Mouse (Mus musculus) inflammation-experienced regulatory T-cells, adult 6 months (primary cell): ENCODE results near the gene Arhgdia. TPM values are rescaled to one million over a fixed set of nuclear protein-coding genes. Genes with fewer than 3 reads are reported as not detected.
"Not testable (repeated sequence)": the region's sequence is repeated elsewhere in the genome, so short reads cannot be mapped to it uniquely, and the experiment has no call there.

Source experiments
- ATAC-seq: one replicate; pipeline ENCODE4 v1.8.0; 2017
- polyA plus RNA-seq, 3 experiments: library from polyadenylated mRNA; unstranded; fragments of 100-300 nt; shearing (Covaris generic); gene quantifications; one replicate each; pipeline ENCODE4 v1.2.1; 2017

The Arhgdia gene
- polyA plus RNA-seq, 3 experiments from 2014 or later = 624 to 862 (median 685) TPM

- ATAC-seq = no peak
Measured at GRCm38 (mm10) chr11:120578024-120578693, 3.3 kb downstream of the Arhgdia start.

- ATAC-seq = no peak
Measured at GRCm38 (mm10) chr11:120577211-120578023, 4.0 kb downstream of the Arhgdia start.

GRCm38 (mm10) chr11:120576365-120576981, 5.0 kb downstream of the Arhgdia start:
- no peak for ATAC-seq

GRCm38 (mm10) chr11:120575940-120576339, 5.5 kb downstream of the Arhgdia start:
- no peak for ATAC-seq

GRCm38 (mm10) chr11:120575046-120575445, 6.4 kb downstream of the Arhgdia start:
- ATAC-seq = no peak

- ATAC-seq = no peak
Measured at GRCm38 (mm10) chr11:120574278-120574600, 7.2 kb downstream of the Arhgdia start.

GRCm38 (mm10) chr11:120573585-120574277, 7.7 kb downstream of the Arhgdia start:
- peak; percentile 37 for ATAC-seq

GRCm38 (mm10) chr11:120572752-120573584, 8.5 kb downstream of the Arhgdia start, which contains the start of gene P4hb:
Gene P4hb (minus strand): TSS chr11:120573253.
- peak; percentile 83 for ATAC-seq

- peak; percentile 5 for ATAC-seq
Measured at GRCm38 (mm10) chr11:120572417-120572751, 9.0 kb downstream of the Arhgdia start.

GRCm38 (mm10) chr11:120571754-120572416, 9.5 kb downstream of the Arhgdia start:
- no peak for ATAC-seq

GRCm38 (mm10) chr11:120571122-120571521, 10.3 kb downstream of the Arhgdia start:
- no peak for ATAC-seq

GRCm38 (mm10) chr11:120568324-120568723, 13.1 kb downstream of the Arhgdia start:
- ATAC-seq = no peak

GRCm38 (mm10) chr11:120565114-120565513, 16.3 kb downstream of the Arhgdia start:
- ATAC-seq = no peak

- no peak for ATAC-seq
Measured at GRCm38 (mm10) chr11:120562949-120563348, 18.5 kb downstream of the Arhgdia start.

- no peak for ATAC-seq
Measured at GRCm38 (mm10) chr11:120560952-120561728, 20.3 kb downstream of the Arhgdia start.

- ATAC-seq = not testable (repeated sequence)
Measured at GRCm38 (mm10) chr11:120558843-120559242, 22.6 kb downstream of the Arhgdia start.

- no peak for ATAC-seq
Measured at GRCm38 (mm10) chr11:120555260-120555659, 26.2 kb downstream of the Arhgdia start.

GRCm38 (mm10) chr11:120554834-120555233, 26.6 kb downstream of the Arhgdia start:
- ATAC-seq = no peak

GRCm38 (mm10) chr11:120552736-120553135, 28.7 kb downstream of the Arhgdia start:
- ATAC-seq = no peak

GRCm38 (mm10) chr11:120550810-120551440, 30.5 kb downstream of the Arhgdia start, which contains the start of gene Ppp1r27:
Gene Ppp1r27 (minus strand): TSS chr11:120551132.
- no peak for ATAC-seq
